Mouse (Mus musculus) brain, embryonic 14.5 days (tissue): ENCODE measurements at regions not wholly inside any gene's neighbourhood (a gene's known extent, or its start where the extent isn't known, plus 50 kb on each side); places are given as distances from the start of the nearest gene placed in this dataset.
A peak's percentile ranks its signal among the peaks of the same experiment; 100 is the strongest.

ENCODE experiments used
- DNase-seq: peaks from one replicate; pipeline ENCODE4 v3.0.0-alpha.2; 2011; ENCODE audit warnings: low read depth
- CTCF ChIP-seq: fragments of 200-500 bp; IDR thresholded peaks from 2 replicates; pipeline ENCODE4 v1.5.1; 2012; ENCODE audit warnings: inconsistent platforms, mild to moderate bottlenecking, moderate library complexity, borderline replicate concordance; ENCODE audit not compliant: insufficient read depth, insufficient read length; ENCODE audit errors: extremely low read depth
- POLR2A ChIP-seq: fragments of 200-500 bp; IDR thresholded peaks from 2 replicates; pipeline ENCODE4 v1.6.1; 2012; ENCODE audit warnings: mild to moderate bottlenecking, inconsistent platforms, borderline replicate concordance; ENCODE audit not compliant: poor library complexity, insufficient read depth, insufficient read length, severe bottlenecking; ENCODE audit errors: extremely low read depth

GRCm38 (mm10) chr2:9401461-9401860, 479.6 kb upstream of the 4930412O13Rik start:
- DNase-seq: no peak
- TF ChIP-seq CTCF: no peak
- no peak for TF ChIP-seq POLR2A

DNA sequence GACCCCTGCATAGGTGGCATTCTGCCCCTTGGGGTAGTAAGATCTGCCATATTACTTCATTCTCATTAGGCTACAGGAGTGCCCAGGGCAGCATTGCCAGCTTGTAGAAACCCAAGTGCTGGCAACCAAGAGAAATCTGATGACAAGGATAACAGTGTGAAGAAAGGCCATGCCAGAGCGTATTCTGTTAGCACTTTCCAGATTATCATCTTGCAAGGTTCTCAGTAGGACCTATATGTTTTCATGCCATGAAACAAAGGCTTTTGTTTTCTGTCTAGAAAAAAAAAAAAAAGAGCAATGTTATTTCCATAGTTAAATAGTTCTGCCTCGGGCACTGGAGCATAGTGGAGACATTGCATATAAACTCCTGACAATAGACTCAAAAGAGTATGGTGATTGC, 478.8 kb upstream of the 4930412O13Rik start:
- DNase-seq: no peak
- TF ChIP-seq CTCF: no peak
- no peak for TF ChIP-seq POLR2A

DNA sequence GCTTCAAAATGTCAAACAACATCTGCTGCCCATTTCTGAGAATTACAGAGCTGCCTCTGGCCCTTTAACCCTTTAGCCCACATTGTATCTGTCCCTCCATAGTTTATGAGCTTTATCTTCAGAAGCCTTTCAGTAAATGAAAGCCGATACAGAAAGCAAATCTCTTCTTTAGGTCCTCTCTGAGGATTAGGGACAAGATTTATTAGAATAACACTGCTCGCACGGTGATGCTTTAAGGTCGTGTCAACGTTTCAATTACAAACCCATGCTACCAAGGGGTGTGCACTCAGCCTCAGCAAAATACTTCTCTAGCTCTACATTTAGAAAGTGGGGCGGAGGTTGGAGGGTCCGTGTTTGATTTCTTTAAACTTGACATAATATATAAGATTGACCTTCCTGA, 472.0 kb upstream of the 4930412O13Rik start:
- DNase-seq: no peak
- TF ChIP-seq POLR2A (no peak), CTCF (no peak)

DNA sequence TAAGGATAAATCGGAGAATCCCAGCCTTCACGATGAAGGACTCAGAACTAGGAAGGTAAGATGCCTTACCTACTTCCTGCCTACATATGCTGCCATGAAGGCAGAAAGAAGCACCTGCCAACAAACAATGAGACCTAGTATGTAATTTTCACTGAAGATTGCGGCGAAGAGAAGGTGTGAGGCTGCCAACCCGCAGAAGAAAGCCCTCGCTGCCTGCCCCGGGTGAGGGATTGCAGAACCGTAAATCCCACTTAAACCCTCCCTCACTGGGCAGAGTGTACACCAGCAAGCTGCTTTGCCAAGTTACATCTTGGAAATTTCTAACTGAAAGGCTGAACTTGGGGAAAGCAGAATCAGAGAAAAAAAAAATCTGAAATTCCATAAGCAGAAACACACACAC, 458.4 kb upstream of the 4930412O13Rik start:
- DNase-seq: peak; percentile 26
- TF ChIP-seq POLR2A (no peak), CTCF (no peak)

DNA sequence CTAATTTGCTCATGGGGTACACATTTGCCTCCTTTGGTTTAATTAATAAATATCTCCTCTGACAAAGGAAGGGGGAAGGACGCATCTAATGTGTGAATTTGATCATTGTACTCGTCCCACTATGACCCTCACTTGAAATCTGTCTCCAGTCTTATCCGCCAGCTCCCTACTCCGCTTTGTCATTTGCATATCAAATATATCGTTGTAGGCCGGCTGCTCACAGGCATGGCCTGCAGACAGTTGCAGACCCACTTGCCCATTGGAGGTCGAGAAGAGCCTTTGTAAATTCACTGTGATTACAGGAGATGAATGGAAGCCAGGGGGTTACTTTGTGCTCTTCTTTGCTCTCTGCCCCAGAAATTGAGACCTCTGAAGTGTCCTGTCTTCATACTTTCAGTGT, 457.5 kb upstream of the 4930412O13Rik start:
- TF ChIP-seq CTCF: no peak
- no peak for TF ChIP-seq POLR2A
- DNase-seq: peak; percentile 48

GRCm38 (mm10) chr2:9433110-9433940, 447.7 kb upstream of the 4930412O13Rik start:
- TF ChIP-seq CTCF (no peak), POLR2A (no peak)
- DNase-seq: peak; percentile 76

DNA sequence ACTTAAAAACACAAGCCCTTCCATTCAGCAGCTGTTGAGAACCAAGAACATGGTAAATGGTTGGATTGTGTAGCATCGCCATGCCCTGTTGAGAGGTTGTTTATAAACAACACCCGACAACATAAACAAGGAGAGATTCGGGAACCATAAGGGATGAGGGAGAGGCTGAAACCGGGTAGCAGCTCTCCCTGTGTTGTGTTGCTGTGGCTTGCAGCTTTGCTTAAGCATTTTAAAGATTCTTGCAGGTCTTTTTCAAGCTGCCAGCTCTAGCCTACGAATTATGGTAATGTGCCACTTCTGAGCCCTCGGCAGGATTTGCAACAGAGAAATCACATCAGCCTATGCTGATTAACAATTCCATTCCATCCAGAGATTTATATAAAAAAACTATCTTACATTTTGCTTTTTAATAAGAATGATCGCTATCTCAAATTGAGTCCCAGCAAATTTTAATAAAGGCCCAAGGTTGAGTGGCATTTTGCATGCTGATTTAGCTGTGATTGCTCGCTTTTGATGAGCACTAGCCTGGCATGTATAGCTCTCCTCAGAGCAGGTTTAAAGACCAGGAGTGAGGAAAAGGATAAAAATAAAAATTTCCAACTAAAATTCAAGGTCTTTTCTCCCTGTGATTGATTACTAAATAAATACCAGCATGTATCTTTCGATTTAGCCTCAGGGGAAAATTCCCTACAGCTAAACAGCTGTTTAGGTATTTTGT, 445.7 kb upstream of the 4930412O13Rik start:
- TF ChIP-seq POLR2A (no peak), CTCF (no peak)
- DNase-seq: peak; percentile 81

GRCm38 (mm10) chr2:9443103-9443502, 437.9 kb upstream of the 4930412O13Rik start:
- TF ChIP-seq POLR2A (no peak), CTCF (no peak)

GRCm38 (mm10) chr2:9445826-9446225, 435.2 kb upstream of the 4930412O13Rik start:
- no peak for DNase-seq
- TF ChIP-seq CTCF: no peak
- TF ChIP-seq POLR2A: no peak

More at GRCm38 (mm10) chr2:9443103-9443502, 437.9 kb upstream of the 4930412O13Rik start:
- no peak for DNase-seq

GRCm38 (mm10) chr2:9464413-9464812, 416.6 kb upstream of the 4930412O13Rik start:
- TF ChIP-seq POLR2A: no peak
- no peak for TF ChIP-seq CTCF
- no peak for DNase-seq

DNA sequence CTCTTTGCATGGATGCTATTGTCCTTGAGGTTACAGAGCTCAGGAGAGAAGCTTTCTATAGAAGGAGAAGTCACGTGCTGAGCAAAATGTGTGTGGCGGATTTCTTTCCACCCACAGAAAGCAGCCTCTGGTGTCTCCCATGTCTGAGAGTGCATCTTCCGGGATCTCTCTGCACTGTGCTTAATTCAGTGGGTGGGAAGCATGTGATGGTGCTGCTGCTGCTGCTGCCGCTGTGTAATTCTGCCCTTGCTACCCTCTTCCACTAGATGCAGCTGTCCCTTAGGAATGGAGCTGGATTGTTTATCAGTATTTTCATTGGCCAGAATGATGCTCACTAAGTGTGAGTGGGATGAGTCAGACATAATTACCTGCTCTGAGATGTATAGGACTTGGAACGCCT, 416.2 kb upstream of the 4930412O13Rik start:
- DNase-seq: peak; percentile 43
- TF ChIP-seq CTCF (no peak), POLR2A (no peak)
